Mouse (Mus musculus): ENCODE data around the gene Slc35d2.

- TF ChIP-seq CTCF (IDR thresholded peaks at IDR 0.05; ENCODE audit: low read depth) (peak; percentile 81), EP300 (IDR thresholded peaks at IDR 0.05; ENCODE audit: low read depth) (no peak)
Measured at GRCm38 (mm10) chr13:64093341-64093740, 35.8 kb downstream of the Slc35d2 start.
